Mouse (Mus musculus) stomach, postnatal 0 days (tissue): ENCODE results near the gene Zfp609. TPM values are rescaled to one million over a fixed set of nuclear protein-coding genes. Genes with fewer than 3 reads are reported as not detected.

Source experiments
- ATAC-seq: fragments of 200-750 bp; cut with Nextera tagmentation; 2 replicates; pipeline ENCODE4 v1.8.0; 2017; ENCODE audit not compliant: low FRiP score, low TSS enrichment
- DNase-seq: peaks from one replicate; pipeline ENCODE4 v3.0.0-alpha.2; 2016; ENCODE audit warnings: low spot score
- H3K27ac ChIP-seq: fragments of 300-500 bp; sonication (generic); replicated peaks from 2 replicates; pipeline ENCODE4 v1.5.1; 2014; ENCODE audit warnings: mild to moderate bottlenecking, control low read depth
- H3K27me3 ChIP-seq: fragments of 300-500 bp; sonication (generic); 2 replicates; pipeline ENCODE4 v1.6.1; 2014; ENCODE audit warnings: low read length; ENCODE audit not compliant: control insufficient read depth, insufficient read depth
- H3K36me3 ChIP-seq: fragments of 300-500 bp; sonication (generic); 2 replicates; pipeline ENCODE4 v1.6.1; 2014; ENCODE audit warnings: low read length, mixed read lengths; ENCODE audit not compliant: control insufficient read depth, insufficient read depth
- H3K4me1 ChIP-seq: fragments of 300-500 bp; sonication (generic); replicated peaks from 2 replicates; pipeline ENCODE4 v1.6.1; 2014; ENCODE audit warnings: antibody characterized with exemption; ENCODE audit not compliant: control insufficient read depth, insufficient read depth
- H3K4me2 ChIP-seq: fragments of 300-500 bp; sonication (generic); replicated peaks from 2 replicates; pipeline ENCODE4 v1.6.1; 2014; ENCODE audit warnings: low read depth, mild to moderate bottlenecking, control low read depth, moderate library complexity
- H3K4me3 ChIP-seq: fragments of 300-500 bp; sonication (generic); 2 replicates; pipeline ENCODE4 v1.5.1; 2014; ENCODE audit warnings: low read depth, low read length, control low read depth
- H3K9ac ChIP-seq: fragments of 300-500 bp; sonication (generic); 2 replicates; pipeline ENCODE4 v1.6.1; 2014; ENCODE audit warnings: mild to moderate bottlenecking, low read length, control low read depth, mixed read lengths
- H3K9me3 ChIP-seq: fragments of 300-500 bp; sonication (generic); 2 replicates; pipeline ENCODE4 v1.6.1; 2016; ENCODE audit warnings: low read length; ENCODE audit not compliant: control insufficient read depth
- CTCF ChIP-seq: IDR thresholded peaks from 2 replicates; pipeline ENCODE4 v1.5.1; 2016; ENCODE audit warnings: antibody characterized with exemption, low read depth, mild to moderate bottlenecking, moderate library complexity
- EP300 ChIP-seq: optimal IDR thresholded peaks from 2 replicates; pipeline ENCODE3; 2016; ENCODE audit warnings: antibody characterized with exemption
- WGBS: fragments of 180-500 bp; shearing (Covaris S2); extraction: QIAGEN DNeasy Blood & Tissue Kit; methylation state at CpG from one replicate; pipeline ENCODE4 v1.1.7; 2014; 5-methylcytosine and 5-hydroxymethylcytosine counted together
- polyA plus RNA-seq: library from polyadenylated mRNA; unstranded; fragments of >200 nt; fragmentation: Nextera tagmentation; extraction: Ambion mirVana; gene quantifications from 2 replicates; pipeline ENCODE4 v1.2.1, GENCODE M21; 2015

Zfp609 gene
- polyA plus RNA-seq, 1 experiment from 2014 or later: 2.4 TPM

DNA sequence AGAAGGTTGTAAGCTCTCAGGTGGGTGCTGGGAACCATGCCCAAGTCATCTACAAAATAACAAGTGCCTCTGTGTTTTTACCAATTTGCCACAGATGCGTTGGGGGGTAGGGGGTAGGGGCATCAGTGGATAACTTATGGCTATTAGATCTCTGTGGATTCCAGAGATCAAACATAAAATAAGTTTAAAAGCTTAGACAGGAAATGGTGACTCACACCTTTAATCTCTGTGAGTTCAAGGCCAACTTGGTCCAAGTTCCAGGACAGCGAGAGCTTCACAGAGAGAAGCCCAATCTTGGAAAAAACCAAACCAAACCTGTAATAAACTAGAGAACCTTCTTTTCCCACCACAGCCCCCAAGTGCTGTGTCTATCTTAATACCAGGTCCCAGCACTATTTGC lies 180.6 kb downstream of the Zfp609 start:
- ATAC-seq (no peak), DNase-seq (no peak)
- Histone ChIP-seq H3K4me2 (no peak overlapping the region), H3K9ac (no peak overlapping the region), H3K36me3 (no peaks in the 10 kb centered on the region), H3K9me3 (no peaks in the 10 kb centered on the region), H3K4me3 (no peak overlapping the region), H3K4me1 (peaks cover 5% of the 10 kb centered on the region; the same call in 1 of the 2 replicates), H3K27ac (no peak overlapping the region), H3K27me3 (no peaks in the 10 kb centered on the region)
- no peak for TF ChIP-seq CTCF
- 79% methylated on average over 2 of the region's 2 CpGs for WGBS

- WGBS: 36% methylated on average over 3 of the region's 3 CpGs
- DNase-seq (no peak), ATAC-seq (no peak)
- Histone ChIP-seq H3K4me3 (no peak overlapping the region), H3K9ac (no peak overlapping the region), H3K27me3 (no peaks in the 10 kb centered on the region), H3K4me1 (peaks cover 5% of the 10 kb centered on the region; the same call in 1 of the 2 replicates), H3K27ac (no peak overlapping the region), H3K4me2 (no peak overlapping the region), H3K36me3 (no peaks in the 10 kb centered on the region), H3K9me3 (no peaks in the 10 kb centered on the region)
- TF ChIP-seq EP300 (no peak), CTCF (peak; percentile 48)
Measured at GRCm38 (mm10) chr9:65645984-65646383, 181.4 kb downstream of the Zfp609 start.

DNA sequence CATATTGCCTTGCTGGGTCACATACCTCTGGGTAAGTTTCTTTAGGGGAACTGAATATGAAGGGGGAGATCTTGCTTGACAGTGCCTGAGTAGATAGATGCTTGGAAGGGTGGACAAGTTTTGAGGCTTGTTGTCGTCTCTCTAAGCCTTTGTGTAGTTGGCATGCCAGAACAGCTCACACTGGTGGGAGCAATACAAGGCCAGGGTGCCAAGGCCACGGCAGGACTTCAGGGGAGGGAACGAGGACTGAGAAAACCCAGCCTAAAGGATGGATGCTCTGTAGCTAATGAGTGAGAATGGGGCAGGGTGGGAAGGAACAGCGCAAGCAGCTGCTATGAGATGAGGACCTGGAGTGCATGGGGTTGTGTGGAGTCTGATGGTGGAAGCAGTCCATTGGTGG lies 182.4 kb downstream of the Zfp609 start:
- no peak for DNase-seq
- Histone ChIP-seq H3K9ac (no peak overlapping the region), H3K27me3 (no peaks in the 10 kb centered on the region), H3K4me1 (peaks cover 3% of the 10 kb centered on the region; the same call in 1 of the 2 replicates), H3K36me3 (no peaks in the 10 kb centered on the region), H3K9me3 (no peaks in the 10 kb centered on the region), H3K4me3 (no peak overlapping the region), H3K4me2 (no peak overlapping the region), H3K27ac (no peak overlapping the region)
- no peak for TF ChIP-seq EP300
- no peak for TF ChIP-seq CTCF
- no peak for ATAC-seq
- WGBS: 70% methylated on average over 4 of the region's 4 CpGs

DNA sequence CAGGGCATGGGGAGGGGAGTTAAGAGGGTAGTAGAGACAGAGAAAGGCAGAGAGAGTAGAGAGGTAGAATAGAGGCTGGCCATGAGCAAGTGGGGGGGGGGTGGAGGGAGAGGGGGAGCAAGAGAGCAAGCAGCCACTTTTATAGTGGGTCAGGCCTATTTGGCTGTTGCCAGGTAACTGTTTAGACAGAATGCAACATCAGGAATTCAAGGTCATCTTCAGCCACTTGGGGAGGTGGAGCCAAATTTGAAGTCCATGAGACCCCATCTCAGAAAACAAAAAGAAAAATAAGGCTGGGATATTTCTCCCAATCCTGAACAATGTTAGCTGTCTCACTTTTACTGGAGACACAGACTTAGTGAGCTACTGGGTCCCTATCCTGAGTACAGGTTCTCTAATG lies 184.8 kb downstream of the Zfp609 start:
- DNase-seq (no peak), ATAC-seq (no peak)
- Histone ChIP-seq H3K9me3 (no peaks in the 10 kb centered on the region), H3K27me3 (0 out of 2 replicates have a peak, but pooled peaks cover 2% of the 10 kb centered on the region), H3K4me2 (no peak overlapping the region), H3K4me3 (no peak overlapping the region), H3K27ac (no peak overlapping the region), H3K4me1 (peaks cover 3% of the 10 kb centered on the region; the same call in 1 of the 2 replicates), H3K36me3 (no peaks in the 10 kb centered on the region), H3K9ac (no peak overlapping the region)
- no peak for TF ChIP-seq EP300
- no peak for TF ChIP-seq CTCF

Other genes starting within 250 kb of the Zfp609 start
- 9.6 and 10.6 TPM in 2 replicates for gene Plekho2, start 247.5 kb downstream of the Zfp609 start, polyA plus RNA-seq
- 2.1 and 2.4 TPM in 2 replicates for gene Pif1, start 240.4 kb downstream of the Zfp609 start, polyA plus RNA-seq
- gene Rbpms2, start 197.9 kb downstream of the Zfp609 start, polyA plus RNA-seq: 18.1 and 19.9 TPM in 2 replicates
- 138 and 144 TPM in 2 replicates for gene Oaz2, start 159.6 kb downstream of the Zfp609 start, polyA plus RNA-seq
- 37.5 and 48.6 TPM in 2 replicates for gene Pclaf, start 62.7 kb upstream of the Zfp609 start, polyA plus RNA-seq
- 14.7 and 16.8 TPM in 2 replicates for gene Trip4, start 81.2 kb upstream of the Zfp609 start, polyA plus RNA-seq
- gene Csnk1g1, start 81.4 kb upstream of the Zfp609 start, polyA plus RNA-seq: 5.6 and 6.3 TPM in 2 replicates
- 827 and 843 TPM in 2 replicates for gene Ppib, start 232.7 kb upstream of the Zfp609 start, polyA plus RNA-seq
- 1.5 TPM in 2 replicates for gene Snx22, start 242.2 kb upstream of the Zfp609 start, polyA plus RNA-seq